Mouse (Mus musculus) CH12.LX (cell line): ENCODE data around the gene Fbxo41.

Experiments
- CTCF ChIP-seq, 2 experiments: IDR thresholded peaks in 1 of 2; conservative IDR thresholded peaks in 1 of 2; 2 replicates each; pipeline ENCODE4 v1.5.1; 2011 to 2012; ENCODE audit warnings: low read depth in 2 of 2, low read length in 2 of 2, improper control_type of control experiment in 1 of 2, inconsistent platforms in 1 of 2, mild to moderate bottlenecking in 1 of 2, moderate library complexity in 1 of 2
- JUND ChIP-seq: conservative IDR thresholded peaks from 2 replicates; pipeline ENCODE4 v1.6.1; 2011; ENCODE audit warnings: low read depth, low read length, improper control_type of control experiment
- NELFE ChIP-seq: IDR thresholded peaks from 2 replicates; pipeline ENCODE4 v1.6.1; 2011; ENCODE audit warnings: low read depth, low read length, improper control_type of control experiment
- POLR2A ChIP-seq: IDR thresholded peaks from 2 replicates; pipeline ENCODE4 v1.6.1; 2011; ENCODE audit warnings: low read depth, mild to moderate bottlenecking, improper control_type of control experiment, low read length
- POLR2AphosphoS2 ChIP-seq: IDR thresholded peaks from 2 replicates; pipeline ENCODE4 v1.6.1; 2011; ENCODE audit warnings: low read depth, low read length, improper control_type of control experiment
- SMC3 ChIP-seq: IDR thresholded peaks from 2 replicates; pipeline ENCODE4 v1.6.1; 2011; ENCODE audit warnings: low read depth, low read length, improper control_type of control experiment
- TBP ChIP-seq: conservative IDR thresholded peaks from 2 replicates; pipeline ENCODE4 v1.6.1; 2011; ENCODE audit warnings: low read depth, low read length, improper control_type of control experiment
- ZC3H11A ChIP-seq: IDR thresholded peaks from 2 replicates; pipeline ENCODE4 v1.6.1; 2012; ENCODE audit warnings: low read depth, mild to moderate bottlenecking, inconsistent platforms, low read length, improper control_type of control experiment

- TF ChIP-seq POLR2A (no peak), POLR2AphosphoS2 (no peak), CTCF (conservative IDR thresholded peaks at IDR 0.05 in 1 of 2, IDR thresholded peaks at IDR 0.05 in 1 of 2; ENCODE audit: low read depth in 2 of 2, low read length in 2 of 2) (no peak), TBP (no peak), SMC3 (no peak), ZC3H11A (no peak), NELFE (no peak), JUND (no peak)
These were observed 4.6 kb downstream of the Fbxo41 start for GRCm38 (mm10) chr6:85498147-85498546.
